14 mouse cellular contexts compared by ENCODE assay signal in genomic region chr4:21436710-21437109, GRCm38 (mm10).
DNase-seq lines count a peak whose midpoint lies in the region; ATAC-seq and TF ChIP-seq lines count a peak whose summit lies in the region.
"Had no signal": no experiment of that assay in that cellular context is flagged by ENCODE, and none has a peak within 500 bp of the region (broad histone marks: within the 10 kb centered on the region; RNA-seq: fewer than 3 reads in every experiment).

No protein-coding gene starts in this region.

- no peak overlapping the region for H3K4me2 ChIP-seq in hindbrain, embryonic 11.5 days (replicated peaks; ENCODE audit: low read depth, low read length)
- H3K4me2 ChIP-seq in midbrain, postnatal 0 days (ENCODE audit: low read depth, low read length, poor library complexity, severe bottlenecking), result no peak overlapping the region
- H3K4me2 ChIP-seq in midbrain, embryonic 13.5 days (replicated peaks), result no peak overlapping the region
- H3K4me2 ChIP-seq: limb, embryonic 12.5 days; liver, embryonic 15.5 days had no signal

- 25% methylated on average over 2 of the region's 2 CpGs for WGBS in hindbrain, embryonic 11.5 days
- 29% methylated on average over 2 of the region's 2 CpGs for WGBS in hindbrain, embryonic 10.5 days
- 13% methylated on average over 2 of the region's 2 CpGs for WGBS in midbrain, postnatal 0 days
- 23% methylated on average over 2 of the region's 2 CpGs for WGBS in midbrain, embryonic 13.5 days

- TF ChIP-seq CTCF in midbrain, postnatal 0 days (IDR thresholded peaks at IDR 0.05), result peak; percentile 69
- no peak for TF ChIP-seq CTCF in brain, embryonic 14.5 days (IDR thresholded peaks at IDR 0.05; ENCODE audit: borderline replicate concordance, extremely low read depth, insufficient read depth, insufficient read length)

- H3K9me3 ChIP-seq in hindbrain, embryonic 11.5 days (ENCODE audit: control insufficient read depth, low read length), result no peaks in the 10 kb centered on the region
- H3K9me3 ChIP-seq in hindbrain, embryonic 10.5 days, result no peaks in the 10 kb centered on the region
- no peaks in the 10 kb centered on the region for H3K9me3 ChIP-seq in midbrain, postnatal 0 days (ENCODE audit: low read length)
- no peaks in the 10 kb centered on the region for H3K9me3 ChIP-seq in midbrain, embryonic 13.5 days
- H3K9me3 ChIP-seq: limb, embryonic 12.5 days; liver, embryonic 15.5 days had no signal

- no peak overlapping the region for H3K27ac ChIP-seq in hindbrain, embryonic 11.5 days (ENCODE audit: low read depth, low read length)
- no peak overlapping the region for H3K27ac ChIP-seq in hindbrain, embryonic 10.5 days
- no peak overlapping the region for H3K27ac ChIP-seq in midbrain, postnatal 0 days (ENCODE audit: low read depth, low read length)
- H3K27ac ChIP-seq in midbrain, embryonic 13.5 days, result no peak overlapping the region
- H3K27ac ChIP-seq: limb, embryonic 12.5 days; liver, embryonic 15.5 days; macrophage had no signal

- no peak overlapping the region for H3K4me3 ChIP-seq in hindbrain, embryonic 11.5 days (ENCODE audit: low read depth, low read length)
- no peak overlapping the region for H3K4me3 ChIP-seq in hindbrain, embryonic 10.5 days
- H3K4me3 ChIP-seq in midbrain, postnatal 0 days (ENCODE audit: low read depth, low read length), result no peak overlapping the region
- no peak overlapping the region for H3K4me3 ChIP-seq in midbrain, embryonic 13.5 days (replicated peaks)
- H3K4me3 ChIP-seq: limb, embryonic 12.5 days; liver, embryonic 15.5 days had no signal

- no peak overlapping the region for H3K9ac ChIP-seq in hindbrain, embryonic 11.5 days (ENCODE audit: low read depth, low read length)
- no peak overlapping the region for H3K9ac ChIP-seq in midbrain, postnatal 0 days (replicated peaks; ENCODE audit: low read length, poor library complexity, severe bottlenecking)
- H3K9ac ChIP-seq in midbrain, embryonic 13.5 days (replicated peaks), result no peak overlapping the region
- H3K9ac ChIP-seq: limb, embryonic 12.5 days; liver, embryonic 15.5 days had no signal

- DNase-seq in hindbrain, embryonic 11.5 days (ENCODE audit: low spot score), result peak; percentile 1
- no peak for DNase-seq in hindbrain, embryonic 10.5 days (ENCODE audit: low spot score)
- DNase-seq in midbrain, postnatal 0 days (ENCODE audit: low spot score), result peak; percentile 57
- peak; percentile 45 for DNase-seq in brain, embryonic 14.5 days (ENCODE audit: low read depth)
- no peak for DNase-seq in ovary, postnatal 36 days (ENCODE audit: low spot score)
- no peak for DNase-seq in T-cell, adult 2 months (ENCODE audit: low spot score)
- DNase-seq: adrenal gland, postnatal 14 days; cerebellum, postnatal 36 days; right cerebral cortex, postnatal 4 days had no signal

- no peaks in the 10 kb centered on the region for H3K27me3 ChIP-seq in hindbrain, embryonic 11.5 days (ENCODE audit: control insufficient read depth, insufficient read depth, low read length)
- H3K27me3 ChIP-seq in hindbrain, embryonic 10.5 days (ENCODE audit: insufficient read depth, poor library complexity, severe bottlenecking), result no peaks in the 10 kb centered on the region
- H3K27me3 ChIP-seq in midbrain, postnatal 0 days (ENCODE audit: insufficient read depth, low read length), result no peaks in the 10 kb centered on the region
- H3K27me3 ChIP-seq in midbrain, embryonic 13.5 days, result no peaks in the 10 kb centered on the region
- H3K27me3 ChIP-seq: limb, embryonic 12.5 days; liver, embryonic 15.5 days had no signal

- no peaks in the 10 kb centered on the region for H3K4me1 ChIP-seq in hindbrain, embryonic 11.5 days (replicated peaks; ENCODE audit: control insufficient read depth, insufficient read depth, low read length)
- no peaks in the 10 kb centered on the region for H3K4me1 ChIP-seq in hindbrain, embryonic 10.5 days (replicated peaks)
- H3K4me1 ChIP-seq in midbrain, postnatal 0 days (ENCODE audit: insufficient read depth, low read length), result no peaks in the 10 kb centered on the region
- no peaks in the 10 kb centered on the region for H3K4me1 ChIP-seq in midbrain, embryonic 13.5 days (replicated peaks)
- H3K4me1 ChIP-seq: limb, embryonic 12.5 days; liver, embryonic 15.5 days had no signal

- TF ChIP-seq POLR2A in brain, embryonic 14.5 days (IDR thresholded peaks at IDR 0.05; ENCODE audit: borderline replicate concordance, extremely low read depth, insufficient read depth, insufficient read length, poor library complexity, severe bottlenecking), result no peak

- no peak; the same call in 1 of the 2 replicates for ATAC-seq in hindbrain, embryonic 11.5 days (ENCODE audit: low FRiP score)
- ATAC-seq in midbrain, postnatal 0 days (ENCODE audit: low FRiP score), result no peak
- no peak for ATAC-seq in midbrain, embryonic 13.5 days
- ATAC-seq: inflammation-experienced regulatory T-cells, adult 6 months had no signal

- H3K36me3 ChIP-seq in hindbrain, embryonic 11.5 days (ENCODE audit: control insufficient read depth, insufficient read depth, low read length), result no peaks in the 10 kb centered on the region
- no peaks in the 10 kb centered on the region for H3K36me3 ChIP-seq in hindbrain, embryonic 10.5 days
- H3K36me3 ChIP-seq in midbrain, postnatal 0 days (ENCODE audit: insufficient read depth, low read length), result no peaks in the 10 kb centered on the region
- no peaks in the 10 kb centered on the region for H3K36me3 ChIP-seq in midbrain, embryonic 13.5 days
- H3K36me3 ChIP-seq: limb, embryonic 12.5 days; liver, embryonic 15.5 days had no signal

Comparison
In these comparisons a context has a peak if more than half of its experiments do, and no peak if none do; other contexts are left out.
1. DNase-seq: peak in hindbrain, embryonic 11.5 days (single experiment), midbrain, postnatal 0 days (single experiment) and brain, embryonic 14.5 days (single experiment); none in hindbrain, embryonic 10.5 days (single experiment), ovary, postnatal 36 days (single experiment) and T-cell, adult 2 months (single experiment).